Mouse (Mus musculus) hindbrain, embryonic 11.5 days (tissue): Measurements from ENCODE around the gene Tmem129. TPM values are rescaled to one million over a fixed set of nuclear protein-coding genes. Genes with fewer than 3 reads are reported as not detected.

Experiments used
- ATAC-seq: fragments of 200-750 bp; cut with Nextera tagmentation; 2 replicates; pipeline ENCODE4 v1.8.0; 2017; ENCODE audit warnings: mild to moderate bottlenecking, moderate TSS enrichment, moderate library complexity; ENCODE audit not compliant: low FRiP score
- DNase-seq: peaks from one replicate; pipeline ENCODE4 v3.0.0-alpha.2; 2015; ENCODE audit warnings: low spot score
- H3K27ac ChIP-seq: fragments of 300-500 bp; sonication (generic); 2 replicates; pipeline ENCODE4 v1.5.1; 2014; ENCODE audit warnings: mild to moderate bottlenecking, low read depth, low read length
- H3K27me3 ChIP-seq: fragments of 300-500 bp; sonication (generic); 2 replicates; pipeline ENCODE4 v1.6.1; 2014; ENCODE audit warnings: mild to moderate bottlenecking, low read length, moderate library complexity, mixed read lengths; ENCODE audit not compliant: control insufficient read depth, insufficient read depth
- H3K36me3 ChIP-seq: fragments of 300-500 bp; sonication (generic); 2 replicates; pipeline ENCODE4 v1.6.1; 2014; ENCODE audit warnings: mild to moderate bottlenecking, low read length, moderate library complexity, mixed read lengths; ENCODE audit not compliant: control insufficient read depth, insufficient read depth
- H3K4me1 ChIP-seq: fragments of 300-500 bp; sonication (generic); replicated peaks from 2 replicates; pipeline ENCODE4 v1.6.1; 2014; ENCODE audit warnings: low read length, mixed read lengths; ENCODE audit not compliant: control insufficient read depth, insufficient read depth
- H3K4me2 ChIP-seq: fragments of 300-500 bp; sonication (generic); replicated peaks from 2 replicates; pipeline ENCODE4 v1.6.1; 2014; ENCODE audit warnings: mild to moderate bottlenecking, low read depth, low read length
- H3K4me3 ChIP-seq: fragments of 300-500 bp; sonication (generic); 2 replicates; pipeline ENCODE4 v1.5.1; 2014; ENCODE audit warnings: low read depth, low read length
- H3K9ac ChIP-seq: fragments of 300-500 bp; sonication (generic); 2 replicates; pipeline ENCODE4 v1.6.1; 2014; ENCODE audit warnings: low read depth, low read length
- H3K9me3 ChIP-seq: fragments of 300-500 bp; sonication (generic); 2 replicates; pipeline ENCODE4 v1.6.1; 2016; ENCODE audit warnings: low read length; ENCODE audit not compliant: control insufficient read depth
- WGBS: fragments of 180-500 bp; shearing (Covaris S2); extraction: QIAGEN DNeasy Blood & Tissue Kit; methylation state at CpG from one replicate; pipeline ENCODE4 v1.1.7; 2014; 5-methylcytosine and 5-hydroxymethylcytosine counted together
- polyA plus RNA-seq: library from polyadenylated mRNA; unstranded; fragments of >200 nt; fragmentation: Nextera tagmentation; extraction: Ambion mirVana; gene quantifications from 2 replicates; pipeline ENCODE4 v1.2.1, GENCODE M21; 2014

Tmem129 gene
- polyA plus RNA-seq, 1 experiment from 2014 or later, result 37.2 TPM

GRCm38 (mm10) chr5:33681611-33682388 is 23.6 kb upstream of the Tmem129 start:
- Histone ChIP-seq H3K4me2 (no peak overlapping the region), H3K27me3 (no peaks in the 10 kb centered on the region), H3K36me3 (no peaks in the 10 kb centered on the region), H3K4me1 (no peaks in the 10 kb centered on the region), H3K9me3 (no peaks in the 10 kb centered on the region), H3K9ac (no peak overlapping the region), H3K4me3 (no peak overlapping the region), H3K27ac (no peak overlapping the region)
- no peak for DNase-seq
- WGBS, result 83% methylated on average over 15 of the region's 15 CpGs
- ATAC-seq, result no peak

DNA sequence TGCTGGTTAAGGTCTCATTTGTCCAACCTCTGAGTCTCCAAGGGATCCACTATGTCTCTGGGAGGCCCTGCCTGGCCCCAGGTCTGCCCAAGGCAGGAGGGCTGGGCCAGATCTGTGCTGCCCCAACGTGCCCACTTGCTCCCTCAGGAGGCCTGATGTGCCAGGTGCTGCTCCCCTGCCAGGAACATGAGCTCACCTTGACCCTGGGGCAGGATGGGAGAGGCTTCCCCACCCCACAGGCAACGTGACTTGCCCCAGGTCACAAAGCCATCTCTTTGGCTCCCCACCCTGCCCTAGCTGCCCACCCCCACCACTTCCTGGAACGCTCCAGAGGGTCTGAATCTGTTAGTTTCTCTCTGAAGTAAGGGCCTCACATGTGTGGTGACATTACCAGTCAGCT is 22.8 kb upstream of the Tmem129 start:
- Histone ChIP-seq H3K9me3 (no peaks in the 10 kb centered on the region), H3K4me2 (no peak overlapping the region), H3K4me3 (no peak overlapping the region), H3K27me3 (no peaks in the 10 kb centered on the region), H3K4me1 (no peaks in the 10 kb centered on the region), H3K9ac (no peak overlapping the region), H3K36me3 (no peaks in the 10 kb centered on the region), H3K27ac (no peak overlapping the region)
- no peak for ATAC-seq
- WGBS, result 53% methylated on average over 3 of the region's 3 CpGs
- DNase-seq, result no peak

- WGBS, result 82% methylated on average over 5 of the region's 5 CpGs
- no peak for ATAC-seq
- Histone ChIP-seq H3K9ac (no peak overlapping the region), H3K4me3 (no peak overlapping the region), H3K4me2 (no peak overlapping the region), H3K27ac (no peak overlapping the region), H3K4me1 (no peaks in the 10 kb centered on the region), H3K9me3 (no peaks in the 10 kb centered on the region), H3K36me3 (no peaks in the 10 kb centered on the region), H3K27me3 (no peaks in the 10 kb centered on the region)
- no peak for DNase-seq
Observed at GRCm38 (mm10) chr5:33678244-33678643, 20.0 kb upstream of the Tmem129 start.

- Histone ChIP-seq H3K36me3 (0 out of 2 replicates have a peak, but pooled peaks cover 3% of the 10 kb centered on the region), H3K4me3 (no peak overlapping the region), H3K9me3 (no peaks in the 10 kb centered on the region), H3K27me3 (no peaks in the 10 kb centered on the region), H3K9ac (no peak overlapping the region), H3K4me2 (no peak overlapping the region), H3K4me1 (no peaks in the 10 kb centered on the region), H3K27ac (no peak overlapping the region)
- peak; percentile 40; the same call in 1 of the 2 replicates for ATAC-seq
- DNase-seq, result peak; percentile 84
- WGBS, result 0% methylated on average over 1 of the region's 1 CpGs
Observed at GRCm38 (mm10) chr5:33675964-33676363, 17.7 kb upstream of the Tmem129 start.

GRCm38 (mm10) chr5:33674439-33674838 is 16.2 kb upstream of the Tmem129 start:
- Histone ChIP-seq H3K27me3 (no peaks in the 10 kb centered on the region), H3K9me3 (no peaks in the 10 kb centered on the region), H3K4me3 (no peak overlapping the region), H3K9ac (no peak overlapping the region), H3K4me2 (no peak overlapping the region), H3K27ac (peak overlapping the region; percentile 27; the same call in 1 of the 2 replicates), H3K36me3 (0 out of 2 replicates have a peak, but pooled peaks cover 6% of the 10 kb centered on the region), H3K4me1 (no peaks in the 10 kb centered on the region)
- no peak for DNase-seq
- 69% methylated on average over 3 of the region's 3 CpGs for WGBS
- no peak for ATAC-seq

- DNase-seq, result no peak
- 87% methylated on average over 5 of the region's 5 CpGs for WGBS
- Histone ChIP-seq H3K36me3 (peaks cover 14% of the 10 kb centered on the region), H3K27me3 (no peaks in the 10 kb centered on the region), H3K9me3 (no peaks in the 10 kb centered on the region), H3K4me2 (no peak overlapping the region), H3K27ac (no peak overlapping the region), H3K9ac (no peak overlapping the region), H3K4me1 (no peaks in the 10 kb centered on the region), H3K4me3 (no peak overlapping the region)
- ATAC-seq, result no peak
Observed at GRCm38 (mm10) chr5:33671659-33672058, 13.4 kb upstream of the Tmem129 start.

GRCm38 (mm10) chr5:33668223-33668622 is 10.0 kb upstream of the Tmem129 start:
- ATAC-seq, result no peak
- no peak overlapping the region for H3K9ac ChIP-seq
- no peaks in the 10 kb centered on the region for H3K4me1 ChIP-seq
- no peak overlapping the region for H3K4me2 ChIP-seq
- H3K9me3 ChIP-seq, result no peaks in the 10 kb centered on the region
- no peak overlapping the region for H3K27ac ChIP-seq
- H3K4me3 ChIP-seq, result no peak overlapping the region
- no peak for DNase-seq
- H3K36me3 ChIP-seq, result peaks cover 19% of the 10 kb centered on the region
- no peaks in the 10 kb centered on the region for H3K27me3 ChIP-seq

DNA sequence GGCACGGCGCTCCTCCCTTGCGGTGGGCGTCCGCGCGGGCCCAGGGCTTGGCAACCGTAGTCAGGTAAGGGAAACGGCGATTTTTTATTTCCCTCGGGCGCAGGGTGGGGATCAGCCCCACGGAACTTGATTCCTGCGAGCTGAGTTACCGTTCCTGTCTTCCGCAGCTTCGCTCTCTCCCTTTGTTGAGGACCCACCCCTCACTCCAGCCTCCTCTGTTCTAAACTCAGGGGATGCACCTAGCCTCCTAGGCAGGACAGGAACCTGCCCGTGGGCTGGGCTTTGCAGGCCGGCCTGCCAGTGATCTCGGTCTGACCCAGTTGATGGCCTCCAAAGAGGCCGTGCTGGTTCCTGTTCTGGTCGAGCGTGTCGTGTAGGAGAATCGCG is 441 bp upstream of the Tmem129 start:
- WGBS, result under 1% methylated on average over 26 of the region's 26 CpGs
- peak; percentile 24 for DNase-seq
- Histone ChIP-seq H3K4me1 (peaks cover 7% of the 10 kb centered on the region; the same call in 1 of the 2 replicates), H3K36me3 (peaks cover 7% of the 10 kb centered on the region), H3K9ac (peak overlapping the region; percentile 44), H3K4me2 (peak overlapping the region; percentile 52), H3K9me3 (no peaks in the 10 kb centered on the region), H3K27me3 (no peaks in the 10 kb centered on the region), H3K27ac (peak overlapping the region; percentile 90; the same call in 1 of the 2 replicates), H3K4me3 (peak overlapping the region; percentile 76)
- peak; percentile 8; the same call in 1 of the 2 replicates for ATAC-seq

GRCm38 (mm10) chr5:33657251-33657786 is 897 bp downstream of the Tmem129 start:
- Histone ChIP-seq H3K9me3 (no peaks in the 10 kb centered on the region), H3K27me3 (no peaks in the 10 kb centered on the region), H3K4me1 (peaks cover 7% of the 10 kb centered on the region; the same call in 1 of the 2 replicates), H3K36me3 (peaks cover 6% of the 10 kb centered on the region), H3K27ac (peak overlapping the region; percentile 56; the same call in 1 of the 2 replicates), H3K4me2 (peak overlapping the region; percentile 90), H3K4me3 (peak overlapping the region; percentile 76), H3K9ac (peak overlapping the region; percentile 70)
- ATAC-seq, result peak; percentile 28; the same call in 1 of the 2 replicates
- under 1% methylated on average over 32 of the region's 32 CpGs for whole genome bisulfite sequencing
- no peak for DNase-seq
